ENCODE assay signal across 8 mouse cellular contexts in genomic region chr17:35016376-35016775, GRCm38 (mm10). TPM values are rescaled to one million over a fixed set of nuclear protein-coding genes. Genes with fewer than 3 reads are reported as not detected.
DNase-seq lines count a peak whose midpoint lies in the region; ATAC-seq lines count a peak whose summit lies in the region.

Gene Vwa7, plus strand, starts transcription at chr17:35016579.

- ATAC-seq in forebrain, embryonic 11.5 days (replicated peaks; ENCODE audit: low FRiP score) = peak; percentile 42
- ATAC-seq in limb, embryonic 13.5 days (ENCODE audit: low FRiP score, low read depth) = no peak

- DNase-seq in gastrocnemius, adult 18-20 months (ENCODE audit: low spot score) = peak; percentile 48
- DNase-seq in gastrocnemius, postnatal 4 days (ENCODE audit: low spot score in 2 of 2) = no peak
- peak; percentile 74 for DNase-seq in adrenal gland, postnatal 10 days
- peak; percentile 65 for DNase-seq in forebrain, embryonic 11.5 days (ENCODE audit: low spot score)
- peak; percentile 72 for DNase-seq in heart, postnatal 4 days
- no peak for DNase-seq in embryo, embryonic 11 days
- DNase-seq in left cerebral cortex, adult 11 months (ENCODE audit: low spot score) = no peak

- peaks cover 2% of the 10 kb centered on the region for H3K4me1 ChIP-seq in forebrain, embryonic 11.5 days (replicated peaks; ENCODE audit: control insufficient read depth, insufficient read depth, low read length)
- peaks cover 7% of the 10 kb centered on the region for H3K4me1 ChIP-seq in limb, embryonic 13.5 days

- peaks cover 21% of the 10 kb centered on the region for H3K36me3 ChIP-seq in forebrain, embryonic 11.5 days (ENCODE audit: control insufficient read depth, insufficient read depth, low read length)
- H3K36me3 ChIP-seq in limb, embryonic 13.5 days = peaks cover 65% of the 10 kb centered on the region

- H3K9me3 ChIP-seq in forebrain, embryonic 11.5 days (ENCODE audit: control insufficient read depth, low read length) = no peaks in the 10 kb centered on the region
- H3K9me3 ChIP-seq in limb, embryonic 13.5 days = no peaks in the 10 kb centered on the region

- no peaks in the 10 kb centered on the region for H3K27me3 ChIP-seq in forebrain, embryonic 11.5 days (ENCODE audit: control insufficient read depth, insufficient read depth, low read length)
- no peaks in the 10 kb centered on the region for H3K27me3 ChIP-seq in limb, embryonic 13.5 days

- no peak within 1 kb of the TSS for H3K4me2 ChIP-seq in forebrain, embryonic 11.5 days (ENCODE audit: low read depth, low read length, severe bottlenecking)
- H3K4me2 ChIP-seq in limb, embryonic 13.5 days (replicated peaks) = no peak within 1 kb of the TSS

- H3K4me3 ChIP-seq in forebrain, embryonic 11.5 days (ENCODE audit: low read depth, low read length) = no peak within 1 kb of the TSS
- no peak within 1 kb of the TSS for H3K4me3 ChIP-seq in limb, embryonic 13.5 days

- H3K9ac ChIP-seq in forebrain, embryonic 11.5 days (ENCODE audit: low read length) = peak within 1 kb of the TSS; percentile 2; the same call in 1 of the 2 replicates
- H3K9ac ChIP-seq in limb, embryonic 13.5 days = peak within 1 kb of the TSS; percentile 35; the same call in 1 of the 2 replicates

- WGBS in forebrain, embryonic 11.5 days = 84% methylated on average over 12 of the region's 12 CpGs
- 62% methylated on average over 12 of the region's 12 CpGs for WGBS in limb, embryonic 13.5 days

- no peak within 1 kb of the TSS for H3K27ac ChIP-seq in forebrain, embryonic 11.5 days (ENCODE audit: low read depth, low read length)
- H3K27ac ChIP-seq in limb, embryonic 13.5 days = no peak within 1 kb of the TSS

RNA-seq across cellular contexts. Expression of gene Vwa7, which starts in this region (rescaled TPM):
- total RNA-seq in gastrocnemius, adult 18-20 months (2021) = 10 to 100 TPM; 13.2 to 16.8 TPM
- total RNA-seq in gastrocnemius, postnatal 4 days (2021) = 1 to 10 TPM in 1 of 2 experiments, under 1 TPM in 1; 0.96 to 1.2 TPM
- 1 to 10 TPM in 1 of 2 experiments, under 1 TPM in 1; 0.72 to 1.5 TPM for total RNA-seq in adrenal gland, postnatal 10 days (2021)
- polyA plus RNA-seq in forebrain, embryonic 11.5 days (2014; fragmentation: Nextera tagmentation; extraction: Ambion mirVana) = 0.15 and 0.27 TPM in 2 replicates
- total RNA-seq in heart, postnatal 4 days (2021) = 1 to 10 TPM; 1.6 to 1.8 TPM
- polyA plus RNA-seq in limb, embryonic 13.5 days (2015; fragmentation: Nextera tagmentation; extraction: Ambion mirVana) = 0.17 TPM in 2 replicates

Comparison
In these comparisons a context has a peak if more than half of its experiments do, and no peak if none do; other contexts are left out.
1. RNA of gene Vwa7 (total RNA-seq): 13.2 to 16.8 TPM in gastrocnemius, adult 18-20 months; 1.6 to 1.8 TPM in heart, postnatal 4 days, 0.72 to 1.5 TPM in adrenal gland, postnatal 10 days and 0.96 to 1.2 TPM in gastrocnemius, postnatal 4 days; every median in the first group is over 4 times any median in the second.
2. DNase-seq: peak in gastrocnemius, adult 18-20 months (single experiment), adrenal gland, postnatal 10 days (single experiment) and heart, postnatal 4 days (single experiment); none in gastrocnemius, postnatal 4 days (0 of 2), embryo, embryonic 11 days (single experiment) and left cerebral cortex, adult 11 months (single experiment).
3. Peak in DNase-seq, ATAC-seq and H3K9ac ChIP-seq in forebrain, embryonic 11.5 days; RNA of the gene not detected or under 1 TPM.